Mouse (Mus musculus): Measurements from ENCODE around the gene Rasa4. TPM values are rescaled to one million over a fixed set of nuclear protein-coding genes. Genes with fewer than 3 reads are reported as not detected.

Gene Rasa4
- polyA plus RNA-seq, 1 experiment: 20.6 TPM

- no peak for TF ChIP-seq POLR2A (IDR thresholded peaks at IDR 0.05; ENCODE audit: low read depth, low read length)
- no peak for TF ChIP-seq CTCF (IDR thresholded peaks at IDR 0.05; ENCODE audit: borderline replicate concordance, insufficient read depth, low read length)
- peak overlapping the region; percentile 82 for H3K4me3 ChIP-seq (ENCODE audit: insufficient read depth, low read length)
- H3K4me1 ChIP-seq (ENCODE audit: control insufficient read depth, insufficient read depth, low read length): 0 out of 2 replicates have a peak, but pooled peaks cover 6% of the 10 kb centered on the region
- no peak overlapping the region for H3K27ac ChIP-seq (ENCODE audit: insufficient read depth, low read length)
Measured at GRCm38 (mm10) chr5:136084144-136084881, 597 bp downstream of the Rasa4 start.

- no peak overlapping the region for H3K27ac ChIP-seq (ENCODE audit: insufficient read depth, low read length)
- H3K4me3 ChIP-seq (ENCODE audit: insufficient read depth, low read length): peak overlapping the region; percentile 82
- 0 out of 2 replicates have a peak, but pooled peaks cover 6% of the 10 kb centered on the region for H3K4me1 ChIP-seq (ENCODE audit: control insufficient read depth, insufficient read depth, low read length)
- TF ChIP-seq POLR2A (IDR thresholded peaks at IDR 0.05; ENCODE audit: low read depth, low read length): no peak
Measured at GRCm38 (mm10) chr5:136084891-136085651, 1.4 kb downstream of the Rasa4 start.

DNA sequence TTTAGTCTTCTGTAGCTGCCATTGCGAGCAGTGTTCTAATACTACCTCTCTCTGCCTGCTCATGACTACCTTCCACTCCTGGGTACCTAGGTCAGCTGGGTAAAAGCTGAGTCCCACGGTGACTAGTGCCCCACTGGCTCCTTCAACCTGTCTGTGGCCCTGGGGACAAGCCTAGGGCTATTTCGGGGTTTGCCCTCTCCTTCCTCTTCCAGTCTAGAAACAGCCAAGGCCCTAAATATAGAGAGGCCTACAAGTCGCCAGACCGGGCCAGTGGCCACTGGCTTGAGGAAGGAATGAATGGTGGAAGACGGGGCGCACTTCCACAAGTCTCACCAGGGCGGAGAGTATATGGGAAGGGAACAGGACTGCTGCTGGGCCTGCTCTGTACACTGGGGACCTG, 2.6 kb downstream of the Rasa4 start:
- TF ChIP-seq CTCF (IDR thresholded peaks at IDR 0.05; ENCODE audit: borderline replicate concordance, insufficient read depth, low read length): no peak
- TF ChIP-seq POLR2A (IDR thresholded peaks at IDR 0.05; ENCODE audit: low read depth, low read length): no peak
- Histone ChIP-seq H3K27ac (ENCODE audit: insufficient read depth, low read length) (no peak overlapping the region), H3K4me1 (ENCODE audit: control insufficient read depth, insufficient read depth, low read length) (0 out of 2 replicates have a peak, but pooled peaks cover 6% of the 10 kb centered on the region), H3K4me3 (ENCODE audit: insufficient read depth, low read length) (no peak overlapping the region)

- no peak overlapping the region for H3K4me3 ChIP-seq (ENCODE audit: insufficient read depth, low read length)
- H3K4me1 ChIP-seq (ENCODE audit: control insufficient read depth, insufficient read depth, low read length): 0 out of 2 replicates have a peak, but pooled peaks cover 7% of the 10 kb centered on the region
- no peak overlapping the region for H3K27ac ChIP-seq (ENCODE audit: insufficient read depth, low read length)
- TF ChIP-seq POLR2A (IDR thresholded peaks at IDR 0.05; ENCODE audit: low read depth, low read length) (no peak), CTCF (IDR thresholded peaks at IDR 0.05; ENCODE audit: borderline replicate concordance, insufficient read depth, low read length) (peak; percentile 34; the same call in 1 of the 2 replicates)
Measured at GRCm38 (mm10) chr5:136088821-136089575, 5.3 kb downstream of the Rasa4 start.

GRCm38 (mm10) chr5:136091927-136092326, 8.2 kb downstream of the Rasa4 start:
- TF ChIP-seq CTCF (IDR thresholded peaks at IDR 0.05; ENCODE audit: borderline replicate concordance, insufficient read depth, low read length) (no peak), POLR2A (IDR thresholded peaks at IDR 0.05; ENCODE audit: low read depth, low read length) (no peak)
- H3K27ac ChIP-seq (ENCODE audit: insufficient read depth, low read length): no peak overlapping the region
- H3K4me3 ChIP-seq (ENCODE audit: insufficient read depth, low read length): no peak overlapping the region
- 0 out of 2 replicates have a peak, but pooled peaks cover 4% of the 10 kb centered on the region for H3K4me1 ChIP-seq (ENCODE audit: control insufficient read depth, insufficient read depth, low read length)

GRCm38 (mm10) chr5:136094249-136095010, 10.7 kb downstream of the Rasa4 start:
- Histone ChIP-seq H3K4me3 (ENCODE audit: insufficient read depth, low read length) (no peak overlapping the region), H3K27ac (ENCODE audit: insufficient read depth, low read length) (peak overlapping the region; percentile 68), H3K4me1 (ENCODE audit: control insufficient read depth, insufficient read depth, low read length) (0 out of 2 replicates have a peak, but pooled peaks cover 4% of the 10 kb centered on the region)
- no peak for TF ChIP-seq CTCF (IDR thresholded peaks at IDR 0.05; ENCODE audit: borderline replicate concordance, insufficient read depth, low read length)
- no peak for TF ChIP-seq POLR2A (IDR thresholded peaks at IDR 0.05; ENCODE audit: low read depth, low read length)

DNA sequence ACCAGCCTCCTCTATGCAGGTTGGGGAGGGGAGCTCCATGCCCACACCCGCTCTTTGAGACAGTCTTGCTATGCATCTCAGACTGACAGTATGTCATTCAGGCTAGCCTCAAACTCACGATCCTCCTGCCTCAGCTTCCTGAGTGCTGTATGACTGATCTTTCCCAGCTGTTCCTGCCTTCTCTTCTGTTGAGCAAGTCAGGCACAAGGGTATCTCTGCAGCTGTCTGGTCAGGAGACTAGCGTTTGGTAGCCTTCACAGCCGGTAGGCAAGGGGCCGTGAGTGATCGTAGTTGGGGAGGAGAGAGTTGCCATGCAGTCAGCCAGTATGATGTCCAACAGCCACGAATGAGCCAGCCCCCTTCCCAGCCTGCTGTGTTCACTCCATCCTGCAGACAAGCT, 11.4 kb downstream of the Rasa4 start:
- 0 out of 2 replicates have a peak, but pooled peaks cover 4% of the 10 kb centered on the region for H3K4me1 ChIP-seq (ENCODE audit: control insufficient read depth, insufficient read depth, low read length)
- TF ChIP-seq POLR2A (IDR thresholded peaks at IDR 0.05; ENCODE audit: low read depth, low read length): no peak
- TF ChIP-seq CTCF (IDR thresholded peaks at IDR 0.05; ENCODE audit: borderline replicate concordance, insufficient read depth, low read length): no peak

GRCm38 (mm10) chr5:136098536-136098935, 14.8 kb downstream of the Rasa4 start:
- H3K27ac ChIP-seq (ENCODE audit: insufficient read depth, low read length): no peak overlapping the region
- H3K4me1 ChIP-seq (ENCODE audit: control insufficient read depth, insufficient read depth, low read length): 0 out of 2 replicates have a peak, but pooled peaks cover 4% of the 10 kb centered on the region
- no peak overlapping the region for H3K4me3 ChIP-seq (ENCODE audit: insufficient read depth, low read length)
- TF ChIP-seq POLR2A (IDR thresholded peaks at IDR 0.05; ENCODE audit: low read depth, low read length) (no peak), CTCF (IDR thresholded peaks at IDR 0.05; ENCODE audit: borderline replicate concordance, insufficient read depth, low read length) (no peak)

More for the DNA sequence above, 11.4 kb downstream of the Rasa4 start:
- Histone ChIP-seq H3K27ac (ENCODE audit: insufficient read depth, low read length) (peak overlapping the region; percentile 12; the same call in 1 of the 2 replicates), H3K4me3 (ENCODE audit: insufficient read depth, low read length) (no peak overlapping the region)
